Mouse (Mus musculus) stomach, postnatal 0 days (tissue): ENCODE results near the gene Gsto1.

Experiments used
- CTCF ChIP-seq: IDR thresholded peaks from 2 replicates; pipeline ENCODE4 v1.5.1; 2016; ENCODE audit warnings: antibody characterized with exemption, low read depth, mild to moderate bottlenecking, moderate library complexity
- EP300 ChIP-seq: optimal IDR thresholded peaks from 2 replicates; pipeline ENCODE3; 2016; ENCODE audit warnings: antibody characterized with exemption

GRCm38 (mm10) chr19:47887417-47887816 lies 32.6 kb downstream of the Gsto1 start:
- TF ChIP-seq CTCF (no peak), EP300 (no peak)
